Mouse (Mus musculus) C2C12 (cell line): ENCODE measurements at regions not wholly inside any gene's neighbourhood (a gene's known extent, or its start where the extent isn't known, plus 50 kb on each side); places are given as distances from the start of the nearest gene placed in this dataset.

Experiments
- H3K27me3 ChIP-seq: one replicate; pipeline ENCODE4 v1.6.1; 2011; ENCODE audit not compliant: control insufficient read depth, insufficient read depth, insufficient read length
- H3K36me3 ChIP-seq: one replicate; pipeline ENCODE4 v1.6.1; 2011; ENCODE audit not compliant: control insufficient read depth, insufficient read depth
- H3K4me3 ChIP-seq: one replicate; pipeline ENCODE4 v1.5.1; 2011; ENCODE audit warnings: mild to moderate bottlenecking, control low read depth; ENCODE audit not compliant: poor library complexity, insufficient read depth, severe bottlenecking
- H3K79me2 ChIP-seq: one replicate; pipeline ENCODE4 v1.6.1; 2011; ENCODE audit not compliant: control insufficient read depth, insufficient read depth
- H3K79me3 ChIP-seq: one replicate; pipeline ENCODE4 v1.6.1; 2011; ENCODE audit warnings: low read depth, control low read depth
- H3ac ChIP-seq: one replicate; pipeline ENCODE3; 2011; ENCODE audit warnings: low read depth; ENCODE audit not compliant: control insufficient read depth, insufficient read length
- CEBPB ChIP-seq: IDR thresholded peaks from one replicate; pipeline ENCODE4 v1.6.1; 2011; ENCODE audit warnings: low read depth, mild to moderate bottlenecking, control low read depth, moderate library complexity
- CTCF ChIP-seq: IDR thresholded peaks from one replicate; pipeline ENCODE4 v1.5.1; 2011; ENCODE audit not compliant: control insufficient read depth, insufficient read depth, insufficient read length
- FOSL1 ChIP-seq: IDR thresholded peaks from one replicate; pipeline ENCODE4 v1.8.0; 2011; ENCODE audit warnings: mild to moderate bottlenecking, low read length; ENCODE audit not compliant: poor library complexity, insufficient read depth, severe bottlenecking
- MAX ChIP-seq: IDR thresholded peaks from one replicate; pipeline ENCODE4 v1.6.1; 2011; ENCODE audit warnings: mild to moderate bottlenecking, control low read depth
- MYOD1 ChIP-seq: IDR thresholded peaks from one replicate; pipeline ENCODE4 v1.6.1; 2011; ENCODE audit warnings: low read depth; ENCODE audit not compliant: control insufficient read depth, insufficient read length
- MYOG ChIP-seq: IDR thresholded peaks from one replicate; pipeline ENCODE4 v1.6.1; 2011; ENCODE audit not compliant: control insufficient read depth, insufficient read length; ENCODE audit errors: extremely low read depth
- USF1 ChIP-seq: IDR thresholded peaks from one replicate; pipeline ENCODE4 v1.6.1; 2011; ENCODE audit warnings: low read depth, mild to moderate bottlenecking, control low read depth, moderate library complexity

DNA sequence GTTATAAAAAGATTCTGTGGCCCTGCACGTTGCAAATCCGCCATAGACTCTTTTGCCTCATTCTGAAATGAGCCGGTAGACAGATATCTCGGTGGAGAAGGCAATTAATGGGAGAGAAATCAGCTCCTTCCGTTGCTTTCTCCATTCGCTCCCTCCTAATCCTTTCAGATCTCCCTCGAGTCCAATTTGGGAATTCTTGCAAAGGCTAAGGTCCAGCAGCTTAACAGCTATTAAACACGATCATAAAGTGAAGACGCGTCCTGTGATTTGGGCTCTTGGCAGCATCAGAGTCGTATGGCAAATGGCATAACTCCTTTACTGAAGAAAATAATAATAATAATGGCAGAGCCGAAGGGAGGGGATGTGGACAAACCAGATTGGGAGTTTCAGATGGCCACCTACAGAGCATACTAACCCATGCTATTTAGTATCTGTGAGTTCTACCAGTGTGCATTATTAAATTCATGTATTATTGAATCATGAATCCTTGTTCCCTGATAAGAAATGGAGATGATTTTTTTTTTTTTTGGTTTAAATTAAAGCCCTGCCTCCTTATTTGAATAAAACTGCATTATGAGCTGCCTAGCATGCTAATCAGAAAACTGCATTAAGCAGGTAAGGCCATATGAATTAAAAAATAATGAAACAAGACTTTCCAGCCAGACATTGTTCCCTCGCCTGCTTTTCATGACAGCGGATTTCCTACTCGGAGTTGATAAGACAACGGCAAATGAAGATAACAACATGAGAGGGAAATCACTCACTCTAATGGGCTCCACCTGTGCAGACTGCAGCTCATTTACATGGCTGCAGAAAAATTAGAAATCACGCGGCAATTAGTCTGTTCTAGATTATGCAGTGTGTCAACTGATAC lies 246.2 kb upstream of the Meis1 start:
- no peaks in the 10 kb centered on the region for H3K79me2 ChIP-seq
- H3K79me3 ChIP-seq: no peaks in the 10 kb centered on the region
- H3ac ChIP-seq: no peak overlapping the region
- H3K4me3 ChIP-seq: no peak overlapping the region
- no peaks in the 10 kb centered on the region for H3K36me3 ChIP-seq
- TF ChIP-seq CTCF: no peak
- no peak for TF ChIP-seq USF1
- TF ChIP-seq CEBPB: no peak
- no peak for TF ChIP-seq MYOG
- TF ChIP-seq FOSL1: no peak
- TF ChIP-seq MAX: no peak
- TF ChIP-seq MYOD1: no peak
- no peaks in the 10 kb centered on the region for H3K27me3 ChIP-seq

DNA sequence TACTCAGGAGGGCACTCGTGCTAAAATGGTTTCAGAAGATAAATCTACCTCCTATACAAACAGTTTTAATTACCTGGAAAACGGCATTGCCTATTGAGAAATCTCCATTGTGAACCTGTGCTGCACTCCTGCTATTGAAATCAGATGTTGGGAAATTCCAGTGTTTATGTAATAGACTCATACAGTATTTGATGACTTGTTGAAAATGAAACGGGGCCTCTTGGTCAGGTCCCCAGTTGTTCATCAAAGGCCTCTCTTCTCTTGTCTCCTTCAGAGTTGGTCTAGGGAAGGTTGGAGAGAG lies 246.8 kb upstream of the Meis1 start:
- no peaks in the 10 kb centered on the region for H3K79me2 ChIP-seq
- H3K27me3 ChIP-seq: no peaks in the 10 kb centered on the region
- no peak overlapping the region for H3ac ChIP-seq
- TF ChIP-seq MAX (no peak), FOSL1 (no peak), MYOD1 (no peak)
- no peak overlapping the region for H3K4me3 ChIP-seq
- no peaks in the 10 kb centered on the region for H3K36me3 ChIP-seq
- no peaks in the 10 kb centered on the region for H3K79me3 ChIP-seq

DNA sequence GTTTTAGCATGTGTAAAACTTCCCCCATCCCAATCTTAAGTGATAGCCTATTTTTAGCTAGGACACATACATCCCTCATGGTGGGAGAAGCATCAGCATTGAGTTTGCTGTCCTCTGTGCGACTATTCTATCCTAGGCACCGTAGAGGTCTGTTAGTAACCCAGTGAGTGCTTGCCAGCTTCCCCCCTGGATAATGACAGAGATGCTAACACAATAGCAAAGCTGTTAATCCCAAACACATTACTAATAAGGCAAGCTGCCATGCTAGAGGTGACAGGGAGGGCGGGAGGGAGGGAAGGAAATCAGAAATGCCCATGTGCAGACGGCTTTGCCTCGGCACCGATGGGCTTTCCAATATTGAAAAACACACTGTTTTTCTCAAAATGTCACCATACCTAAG lies 272.2 kb upstream of the Meis1 start:
- Histone ChIP-seq H3K36me3 (no peaks in the 10 kb centered on the region), H3K27me3 (no peaks in the 10 kb centered on the region), H3K79me2 (no peaks in the 10 kb centered on the region), H3ac (no peak overlapping the region), H3K4me3 (no peak overlapping the region), H3K79me3 (no peaks in the 10 kb centered on the region)
- TF ChIP-seq USF1 (no peak), MYOG (no peak), FOSL1 (no peak), CTCF (no peak), CEBPB (no peak), MAX (no peak), MYOD1 (no peak)

DNA sequence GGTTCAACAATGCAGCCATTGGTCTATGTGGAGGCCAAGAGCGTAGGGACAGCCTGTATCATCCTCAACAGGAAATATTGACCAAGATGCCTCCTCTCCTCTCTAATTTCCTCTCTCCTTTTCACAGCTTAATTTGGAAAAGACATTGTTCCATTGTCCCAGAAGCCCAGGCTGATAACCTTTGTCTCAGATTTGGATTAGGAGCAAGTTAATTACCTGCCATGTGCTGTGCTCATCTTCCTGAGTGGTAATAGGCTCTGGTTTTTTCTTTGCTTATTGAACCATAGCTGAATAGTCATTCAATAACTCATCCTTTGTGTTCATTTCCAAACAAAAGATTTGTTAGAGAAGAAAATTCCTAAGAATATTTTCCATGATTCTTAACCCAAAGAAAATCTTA lies 280.6 kb upstream of the Meis1 start:
- no peak overlapping the region for H3K4me3 ChIP-seq
- no peak for TF ChIP-seq MAX
- TF ChIP-seq MYOG: no peak
- no peak for TF ChIP-seq USF1
- TF ChIP-seq CTCF: no peak
- no peak for TF ChIP-seq FOSL1
- no peak for TF ChIP-seq MYOD1
- no peak for TF ChIP-seq CEBPB
- no peaks in the 10 kb centered on the region for H3K79me2 ChIP-seq
- H3ac ChIP-seq: no peak overlapping the region
- no peaks in the 10 kb centered on the region for H3K27me3 ChIP-seq
- no peaks in the 10 kb centered on the region for H3K79me3 ChIP-seq
- H3K36me3 ChIP-seq: no peaks in the 10 kb centered on the region

DNA sequence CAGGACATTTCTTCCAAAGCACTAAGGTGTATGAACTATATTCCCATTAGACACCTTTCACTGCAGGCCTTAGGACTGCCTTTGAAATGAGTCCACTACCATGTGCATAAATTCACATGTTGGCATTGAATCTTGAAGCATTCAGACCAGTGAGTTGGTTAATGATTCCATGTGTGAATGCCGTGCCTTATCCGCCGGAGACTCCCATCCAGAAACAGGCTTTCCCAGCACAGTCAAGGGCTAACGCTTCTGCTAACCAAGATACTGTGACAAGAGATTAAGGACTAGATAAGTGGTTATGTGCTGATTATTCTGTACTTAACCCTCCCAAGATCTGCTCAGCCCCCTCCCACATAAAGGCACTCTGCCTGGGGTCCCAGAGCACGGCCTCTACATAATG lies 287.9 kb upstream of the Meis1 start:
- Histone ChIP-seq H3K36me3 (no peaks in the 10 kb centered on the region), H3K79me2 (no peaks in the 10 kb centered on the region), H3K4me3 (no peak overlapping the region), H3K79me3 (no peaks in the 10 kb centered on the region), H3K27me3 (no peaks in the 10 kb centered on the region), H3ac (no peak overlapping the region)
- TF ChIP-seq CEBPB (no peak), MYOD1 (no peak), MYOG (no peak), USF1 (no peak), MAX (no peak), CTCF (no peak), FOSL1 (no peak)

DNA sequence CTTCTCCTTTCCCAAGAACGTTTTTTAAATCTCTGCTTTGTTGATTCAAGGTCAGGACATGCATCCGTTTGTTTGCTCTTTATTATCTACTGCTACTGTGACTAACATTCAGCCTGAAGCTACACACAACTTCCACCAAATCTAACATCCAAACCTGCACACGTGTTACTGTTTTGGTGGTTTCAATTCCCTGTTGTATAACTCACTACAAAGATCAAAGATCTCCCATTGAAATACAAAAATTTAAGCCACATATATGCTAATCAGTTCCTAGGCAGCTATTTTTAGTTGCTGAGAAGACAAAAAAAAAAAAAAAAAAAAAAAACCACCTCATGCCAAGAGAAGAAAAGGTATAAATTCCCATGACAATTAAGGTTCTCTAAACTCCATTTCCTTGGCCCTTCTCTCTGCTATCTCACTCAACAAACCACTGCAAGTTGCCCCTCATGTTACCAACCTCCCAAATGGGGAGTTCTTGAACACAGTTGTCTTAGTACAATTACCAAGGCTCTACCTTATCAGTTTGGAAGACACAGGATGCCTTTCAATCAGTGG lies 312.0 kb upstream of the Meis1 start:
- no peak overlapping the region for H3ac ChIP-seq
- no peak overlapping the region for H3K4me3 ChIP-seq
- no peaks in the 10 kb centered on the region for H3K36me3 ChIP-seq
- no peaks in the 10 kb centered on the region for H3K79me3 ChIP-seq
- no peak for TF ChIP-seq CTCF
- no peak for TF ChIP-seq USF1
- no peak for TF ChIP-seq MYOD1
- no peak for TF ChIP-seq MYOG
- no peak for TF ChIP-seq FOSL1
- TF ChIP-seq CEBPB: no peak
- no peak for TF ChIP-seq MAX
- H3K79me2 ChIP-seq: no peaks in the 10 kb centered on the region
- H3K27me3 ChIP-seq: no peaks in the 10 kb centered on the region
